Mouse (Mus musculus) erythroid progenitor cell, adult 5-6 weeks (primary cell): ENCODE measurements around the gene Cstad. TPM values are rescaled to one million over a fixed set of nuclear protein-coding genes. Genes with fewer than 3 reads are reported as not detected.

ENCODE experiments used
- ATAC-seq: replicated peaks from 2 replicates; pipeline ENCODE4 v1.8.0; 2016; ENCODE audit warnings: moderate number of reproducible peaks, mild to moderate bottlenecking, moderate TSS enrichment, inconsistent platforms; ENCODE audit not compliant: poor library complexity, low FRiP score, severe bottlenecking
- total RNA-seq, 2 experiments: library from RNA; stranded (forward) in 1 of 2; stranded (reverse) in 1 of 2; fragments of 150-400 nt in 1 of 2; fragments of 186-747, 209-891 nt in 1 of 2; gene quantifications; 2 replicates each; pipeline versions ENCODE4 v1.2.3 to v1.2.4; 2015 to 2017; ENCODE audit warnings: low replicate concordance in 2 of 2

Gene Cstad
- total RNA-seq (2015; ENCODE audit: low replicate concordance) (not detected in 2 replicates), total RNA-seq (2017; ENCODE audit: low replicate concordance) (not detected in 2 replicates)

DNA sequence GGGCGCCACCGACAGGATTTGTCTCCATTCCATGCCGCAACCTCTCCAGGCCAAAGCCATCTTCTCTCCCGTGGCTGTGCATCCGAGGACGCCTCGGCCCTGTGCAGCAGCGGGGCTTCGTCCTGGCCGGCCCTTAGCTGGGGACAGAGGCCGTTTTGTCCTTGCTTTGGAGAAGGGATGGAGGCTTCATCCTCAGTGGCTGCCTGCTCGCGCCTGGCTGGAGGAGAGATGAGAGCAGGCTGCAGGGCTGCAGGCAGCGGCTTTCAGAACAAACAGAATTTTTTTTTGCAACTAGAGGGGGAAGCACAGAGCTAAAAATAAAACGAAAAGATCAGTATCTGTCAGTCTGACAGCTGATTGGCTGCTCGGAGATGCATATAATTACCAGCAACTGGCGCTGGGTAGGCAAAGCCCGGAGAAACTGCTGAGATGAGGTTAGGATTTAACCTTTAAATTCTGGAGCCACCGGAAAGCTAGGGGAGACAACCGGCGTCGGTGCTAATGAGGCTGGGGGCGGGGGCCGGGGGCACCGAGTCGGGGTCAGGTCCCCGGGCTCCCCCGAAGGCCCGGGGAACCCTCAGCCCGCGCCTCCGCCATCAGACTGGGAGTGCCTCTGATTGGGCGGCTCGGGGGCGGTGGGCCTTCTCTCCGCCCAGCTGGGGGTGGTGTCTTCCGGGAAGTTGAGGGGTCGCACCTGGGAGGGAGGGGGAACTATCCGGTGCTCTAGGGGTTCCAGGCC lies at the start of gene Cstad:
TSS of gene Cstad (plus strand) at position 400 of the 739 bp plus-strand sequence.
- ATAC-seq = no peak

DNA sequence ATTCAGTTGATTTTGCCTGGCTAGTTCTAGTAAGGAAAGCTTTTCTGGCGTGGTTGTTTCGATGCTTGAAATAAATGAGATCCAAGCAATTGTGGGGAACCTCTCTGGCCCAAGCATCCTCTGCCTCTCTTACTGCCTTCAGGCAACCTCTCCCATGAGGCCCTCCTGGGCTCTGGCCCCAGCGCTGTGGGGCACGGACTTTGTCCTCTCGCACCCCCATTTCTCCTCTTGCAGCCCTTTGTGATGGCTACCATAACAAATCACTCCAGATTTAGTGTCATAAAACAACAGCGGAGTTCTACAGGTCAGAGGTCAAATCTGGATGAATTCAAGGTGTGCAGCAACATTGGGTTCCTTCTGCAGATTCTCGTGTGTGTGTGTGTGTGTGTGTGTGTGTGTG lies 49.1 kb upstream of the Cstad start:
- no peak for ATAC-seq

DNA sequence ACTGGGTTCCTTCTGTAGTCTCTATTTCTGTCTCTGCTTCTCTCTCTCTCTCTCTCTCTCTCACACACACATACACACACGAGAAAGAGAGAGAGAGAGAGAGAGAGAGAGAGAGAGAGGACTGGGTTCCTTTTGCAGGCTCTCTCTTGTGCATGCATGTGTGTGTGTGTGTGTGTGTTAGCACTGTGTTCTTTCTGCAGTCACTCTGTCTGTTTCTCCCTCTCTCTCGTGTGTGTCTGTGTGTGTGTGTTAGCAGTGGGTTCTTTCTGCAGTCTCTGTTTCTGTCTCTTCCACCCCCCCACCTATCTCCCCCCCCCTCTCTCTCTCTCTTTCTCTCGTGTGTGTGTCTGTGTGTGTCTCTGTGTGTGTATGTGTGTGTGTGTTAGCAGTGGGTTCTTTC lies 48.6 kb upstream of the Cstad start:
- ATAC-seq = no peak

DNA sequence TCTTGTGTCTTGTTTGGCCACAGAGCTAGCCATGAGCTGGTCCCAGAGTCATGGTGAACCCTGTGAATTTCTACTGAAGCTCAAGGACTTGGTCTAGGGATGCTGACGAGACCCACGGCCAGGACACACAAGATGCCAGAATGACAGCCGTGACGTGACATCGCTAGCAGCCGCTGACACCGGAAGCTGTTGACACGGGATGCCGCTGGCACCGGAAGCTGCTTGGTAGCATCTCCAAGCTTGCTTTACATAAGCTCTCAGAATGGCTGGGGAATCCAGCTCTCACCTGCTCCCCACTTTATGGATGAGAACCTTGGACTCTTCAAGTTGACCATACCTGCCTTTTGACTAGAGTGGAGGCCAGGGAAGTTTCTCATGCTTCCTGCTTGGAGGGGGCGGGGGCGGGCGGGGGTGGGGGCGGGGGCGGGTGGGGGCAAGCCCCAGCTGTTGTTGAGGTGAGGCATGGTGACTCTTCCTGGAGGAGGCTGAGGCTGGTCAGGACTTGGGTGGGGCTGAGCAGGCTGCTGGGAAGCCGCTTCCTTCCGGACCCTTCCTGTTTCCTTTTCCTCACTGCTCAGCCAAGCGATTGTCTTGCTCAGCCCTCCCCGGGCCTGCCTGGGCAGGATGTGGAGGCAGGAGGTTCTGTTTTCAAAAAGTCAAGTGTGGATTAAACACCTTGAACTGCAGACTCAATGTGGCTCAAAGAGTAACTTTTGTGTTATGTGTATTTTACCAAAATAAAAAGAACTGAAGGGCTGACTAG lies 47.2 kb upstream of the Cstad start:
- ATAC-seq = no peak

DNA sequence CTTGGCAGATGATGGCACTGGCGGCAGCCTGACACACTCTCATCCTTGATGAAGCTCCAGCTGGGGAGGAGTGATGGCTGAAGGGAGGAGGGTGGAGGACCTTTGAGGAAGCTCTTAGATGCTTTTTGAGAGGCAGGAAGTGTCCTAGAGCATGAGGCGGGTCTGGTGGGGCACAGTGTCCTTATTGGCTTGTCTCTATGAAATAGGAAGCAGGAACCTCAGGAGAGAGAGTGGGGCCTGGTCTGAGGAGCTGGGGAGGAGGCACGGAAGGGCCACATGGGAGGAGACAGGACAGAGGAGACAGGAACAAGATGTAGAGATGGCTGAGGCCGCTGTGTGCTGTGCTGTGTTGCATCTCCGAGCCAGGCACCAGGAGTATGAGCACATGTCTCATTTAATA lies 43.3 kb upstream of the Cstad start:
- no peak for ATAC-seq

DNA sequence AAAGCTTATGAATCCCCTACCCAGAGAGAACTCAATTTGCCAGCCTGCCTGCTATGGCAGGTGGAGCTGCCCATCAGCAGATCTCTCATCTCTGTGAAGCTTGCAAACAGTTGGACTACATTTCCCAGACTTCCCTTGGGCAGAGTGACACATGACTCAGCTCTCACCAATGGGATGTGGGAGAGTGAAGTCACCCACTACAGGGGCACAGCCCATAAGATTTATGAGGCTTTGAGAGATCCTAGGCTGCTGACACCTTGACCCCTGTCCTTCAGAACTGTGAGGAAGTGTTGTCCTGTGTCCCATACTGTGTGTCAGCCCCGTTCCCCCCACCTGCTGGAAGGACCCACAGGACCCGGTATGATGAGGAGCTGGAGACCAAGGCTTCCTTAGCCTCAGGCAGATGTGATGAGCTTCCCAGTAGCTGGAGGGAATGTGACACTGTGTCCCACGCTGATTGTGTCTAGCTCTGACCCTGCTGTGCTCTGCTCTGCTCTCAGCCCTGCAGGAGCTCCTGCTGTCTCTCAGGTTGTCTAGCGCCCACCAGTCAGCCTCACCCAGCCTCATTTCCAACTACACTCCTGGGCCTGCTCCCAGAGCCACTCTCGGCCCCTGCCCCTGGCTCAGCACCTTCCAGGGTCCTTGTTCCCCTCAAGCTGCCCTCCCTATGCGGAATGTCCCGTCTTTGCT lies 40.8 kb upstream of the Cstad start:
- ATAC-seq = no peak

DNA sequence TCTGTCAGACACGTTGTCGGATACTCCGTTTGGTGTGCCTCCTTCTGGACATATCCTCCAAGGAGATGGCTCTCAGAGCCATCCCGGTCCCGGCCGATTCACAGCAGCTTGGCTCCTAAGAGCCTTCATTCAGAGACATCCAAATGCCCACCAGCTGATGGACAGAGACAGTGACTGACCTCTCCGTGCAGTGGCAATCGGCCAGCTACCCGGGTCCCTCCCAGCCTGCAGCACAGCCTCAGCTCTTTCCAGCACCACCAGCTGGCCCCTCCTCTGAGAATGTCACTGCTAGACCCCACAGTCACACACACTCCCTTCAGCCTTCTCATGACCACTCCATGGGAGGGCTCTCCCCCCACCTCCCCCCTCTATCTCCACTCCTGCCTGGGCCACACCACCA lies 39.6 kb upstream of the Cstad start:
- no peak for ATAC-seq

DNA sequence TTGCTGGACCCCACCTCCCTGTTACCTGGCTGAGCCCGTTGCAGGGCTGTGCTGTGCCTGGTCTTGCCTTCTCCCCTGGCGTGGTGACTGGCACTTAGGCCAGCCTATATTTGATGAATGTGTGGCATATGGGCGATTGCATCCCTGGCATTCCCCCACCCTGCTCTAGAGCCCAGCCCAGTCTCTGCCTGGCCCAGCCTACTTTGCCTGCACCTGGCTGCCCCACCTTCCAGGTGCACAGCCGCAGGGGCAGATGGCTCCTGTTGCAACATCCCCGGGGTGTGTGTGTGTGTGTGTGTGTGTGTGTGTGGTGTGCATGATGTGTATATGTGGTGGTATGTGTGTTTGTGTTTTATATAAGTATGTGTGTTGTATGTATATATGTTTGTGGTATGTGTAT lies 38.3 kb upstream of the Cstad start:
- no peak for ATAC-seq

DNA sequence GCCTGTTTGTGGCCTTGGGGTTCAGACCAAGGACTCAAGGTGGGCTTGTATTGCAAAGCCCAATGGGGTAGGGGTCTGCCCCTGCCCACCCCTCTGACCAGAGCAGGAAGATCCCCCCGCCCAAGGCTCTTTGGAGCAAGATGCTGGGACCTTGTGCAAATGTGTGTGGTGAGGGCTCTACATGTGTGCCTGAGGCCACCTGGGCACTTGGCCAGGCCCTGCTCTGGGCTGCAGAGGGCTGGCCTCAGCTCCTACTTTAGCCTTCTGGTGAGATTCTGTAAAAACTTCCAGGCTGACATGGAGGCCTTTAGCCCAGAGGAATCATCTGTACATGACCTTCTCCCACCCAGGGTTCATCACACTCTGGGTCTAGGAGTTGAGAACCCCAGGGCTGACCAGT lies 35.3 kb upstream of the Cstad start:
- no peak for ATAC-seq

DNA sequence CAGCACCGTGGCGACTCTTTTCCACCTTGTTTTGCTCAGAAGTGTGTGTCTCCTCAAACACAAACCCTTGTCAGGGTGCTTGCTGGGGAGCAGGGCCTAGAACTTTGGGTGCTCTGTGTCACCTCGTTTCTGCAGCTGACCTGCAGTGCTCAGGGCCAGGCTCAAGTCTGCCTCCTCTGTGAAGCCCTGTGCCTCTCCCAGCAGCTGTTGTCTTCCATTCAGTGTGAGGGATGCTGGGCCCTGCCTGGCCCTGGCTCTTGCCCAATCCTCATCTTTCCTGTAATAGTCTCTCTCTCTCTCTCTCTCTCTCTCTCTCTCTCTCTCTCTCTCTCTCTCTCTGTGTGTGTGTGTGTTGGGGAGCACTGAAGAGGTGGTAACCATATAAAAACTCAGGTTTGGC lies 32.3 kb upstream of the Cstad start:
- no peak for ATAC-seq

DNA sequence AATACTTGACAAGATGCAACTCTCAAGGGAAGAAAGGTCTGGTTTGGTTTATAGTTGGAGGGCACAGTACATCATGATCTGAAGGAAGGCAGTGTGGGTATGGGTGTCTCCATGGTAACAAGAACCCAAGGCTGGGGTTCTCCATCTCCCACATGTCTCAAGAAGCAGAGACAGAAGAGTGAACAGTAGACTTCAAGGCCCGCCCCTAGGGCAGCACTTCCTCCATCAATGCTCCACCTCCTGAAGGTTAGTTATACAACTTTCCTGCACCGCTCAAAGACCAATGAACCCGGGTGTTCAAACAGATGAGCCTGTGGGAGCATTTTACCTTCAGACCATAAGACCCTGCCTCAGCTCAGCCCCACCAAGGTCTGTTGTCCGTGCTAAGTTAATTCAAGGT lies 23.2 kb upstream of the Cstad start:
- no peak for ATAC-seq

DNA sequence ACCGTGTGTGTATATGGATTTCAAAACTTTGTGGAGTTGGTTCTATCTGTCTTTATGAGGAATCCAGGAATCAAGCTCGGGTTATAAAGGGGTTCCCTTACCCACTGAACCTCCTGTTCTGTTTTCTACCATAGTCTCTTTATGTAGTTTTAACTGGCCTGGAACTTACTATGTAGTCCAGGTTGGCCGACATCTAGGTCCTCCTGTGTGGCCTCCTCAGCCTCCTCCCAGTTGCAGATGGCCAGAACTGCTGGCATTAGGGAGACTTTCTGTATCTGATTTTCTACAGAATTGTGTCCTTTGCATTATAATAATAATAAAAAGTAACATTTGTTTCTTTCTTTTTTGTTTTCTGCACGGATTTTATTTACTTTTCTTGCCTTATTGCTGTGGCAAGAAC lies 21.3 kb upstream of the Cstad start:
- ATAC-seq = no peak

DNA sequence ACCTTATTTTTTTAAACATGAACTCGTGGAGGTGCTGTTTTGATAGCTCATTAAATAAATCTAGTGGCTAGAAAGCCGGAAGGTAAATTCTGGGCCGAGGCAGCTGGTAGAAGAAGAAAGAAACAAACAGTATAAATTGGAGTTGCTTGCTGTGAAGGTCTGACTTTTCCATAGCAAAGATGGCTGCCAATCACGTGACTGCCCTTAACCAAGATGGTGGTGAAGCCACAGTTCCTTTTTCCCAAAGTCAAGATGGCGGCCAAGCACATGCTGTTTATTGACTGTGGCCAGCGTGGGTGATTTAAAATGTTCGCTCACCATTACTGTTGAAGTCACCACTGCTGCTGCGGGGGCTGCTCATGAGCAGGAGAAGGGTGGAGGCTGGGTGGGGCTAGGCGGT lies 17.8 kb upstream of the Cstad start:
- ATAC-seq = no peak

DNA sequence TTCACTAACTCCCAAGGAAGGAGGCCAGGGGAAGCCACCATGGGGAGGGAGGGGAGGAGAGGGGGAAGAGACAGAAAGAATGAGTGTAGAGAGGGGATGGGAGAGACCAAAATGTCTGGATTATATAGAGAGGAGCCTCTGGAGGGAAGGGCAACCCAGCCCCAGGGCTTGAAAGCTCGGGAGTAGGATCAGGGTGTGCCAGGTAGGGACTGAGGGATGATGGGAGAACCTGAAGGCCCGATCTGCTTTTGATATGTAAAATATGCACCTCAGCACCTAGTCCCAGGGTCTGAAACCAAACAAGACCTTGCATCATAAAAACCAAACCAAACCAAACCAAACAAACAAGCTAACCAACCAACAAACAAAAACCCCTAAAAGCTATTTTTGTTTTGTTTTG lies 16.8 kb upstream of the Cstad start:
- no peak for ATAC-seq

DNA sequence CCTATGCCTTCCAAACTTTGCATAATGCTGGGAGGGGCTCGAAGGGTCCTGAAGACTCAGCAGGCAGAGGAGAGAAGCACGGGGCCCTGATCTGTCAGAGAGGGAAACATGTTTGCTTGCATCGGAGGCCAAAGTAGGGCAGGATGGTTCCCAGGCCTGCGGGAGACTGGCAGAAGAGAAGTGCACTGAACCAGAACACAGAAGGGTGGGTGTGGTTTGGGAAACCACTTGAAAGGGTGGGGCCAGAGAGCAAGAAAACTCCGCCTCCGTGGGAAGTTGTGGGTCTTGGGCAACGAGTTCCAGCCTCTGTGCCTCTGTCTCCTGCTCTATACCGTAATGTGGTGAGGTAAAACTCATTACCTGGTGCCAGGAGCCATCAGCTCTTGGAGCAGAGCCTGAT lies 7.7 kb upstream of the Cstad start:
- no peak for ATAC-seq

DNA sequence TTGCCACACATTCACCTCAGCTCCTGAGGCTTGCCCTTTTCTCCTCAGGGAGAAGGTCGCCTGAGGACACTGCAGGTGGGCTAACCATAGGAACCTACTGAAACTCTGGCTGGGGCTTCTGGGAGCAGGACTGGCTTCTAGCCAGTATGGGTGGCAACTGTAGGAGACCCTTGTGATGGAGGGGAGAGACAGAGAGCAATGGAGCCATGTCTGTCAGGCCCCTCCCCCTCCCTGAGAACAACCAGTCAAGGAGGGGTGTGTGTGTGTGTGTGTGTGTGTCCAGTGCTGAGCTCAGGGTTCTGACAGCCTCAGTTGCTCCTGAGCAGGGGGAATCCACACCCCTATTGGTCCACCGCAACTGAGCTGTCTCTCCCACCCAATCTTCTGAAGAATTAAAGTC lies 7.2 kb upstream of the Cstad start:
- ATAC-seq = no peak

DNA sequence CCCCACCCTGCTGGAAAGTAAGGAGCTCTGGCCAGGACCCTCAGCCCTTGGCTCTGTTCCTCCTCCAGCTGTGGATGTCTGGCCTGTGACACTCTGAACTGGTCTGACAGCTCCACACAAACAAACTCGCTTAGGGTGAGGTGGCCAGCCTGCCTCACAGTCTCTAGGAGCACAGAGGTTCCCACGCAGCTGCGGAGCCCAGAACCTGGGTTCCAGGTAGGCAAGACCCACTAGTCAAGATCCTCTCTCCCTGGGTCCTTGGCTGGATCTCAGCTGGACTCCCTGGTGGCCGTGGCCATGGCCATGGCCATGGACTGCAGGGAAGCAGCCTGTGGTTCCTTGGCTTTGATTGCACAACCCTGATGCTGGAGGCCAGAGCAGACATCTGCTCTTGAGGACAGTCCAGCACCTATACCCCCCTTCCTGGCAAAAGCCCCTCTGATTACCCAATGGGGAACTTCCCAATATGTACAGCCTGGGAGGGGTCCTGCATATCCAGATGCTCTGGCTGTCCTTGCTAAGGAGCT lies 5.8 kb upstream of the Cstad start:
- ATAC-seq = no peak

DNA sequence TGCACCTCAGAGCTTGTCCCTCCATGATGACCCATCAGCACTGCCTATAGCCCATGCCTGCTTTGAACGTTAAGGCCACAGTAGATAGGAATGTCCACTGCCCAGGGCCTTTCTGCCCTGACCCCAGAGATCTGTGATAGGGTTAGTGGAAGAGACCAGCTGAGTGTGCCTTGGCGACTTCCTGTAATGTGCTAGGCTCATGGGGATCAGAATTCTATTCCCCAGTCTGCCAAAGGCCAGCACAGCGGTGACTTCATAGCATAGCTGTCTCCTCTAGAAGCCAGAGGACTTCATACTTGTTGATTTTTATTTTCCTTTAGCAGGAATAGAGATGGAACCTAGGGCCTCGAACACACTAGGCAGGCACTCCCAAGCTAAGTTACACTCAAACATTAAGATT lies 5.1 kb upstream of the Cstad start:
- no peak for ATAC-seq

DNA sequence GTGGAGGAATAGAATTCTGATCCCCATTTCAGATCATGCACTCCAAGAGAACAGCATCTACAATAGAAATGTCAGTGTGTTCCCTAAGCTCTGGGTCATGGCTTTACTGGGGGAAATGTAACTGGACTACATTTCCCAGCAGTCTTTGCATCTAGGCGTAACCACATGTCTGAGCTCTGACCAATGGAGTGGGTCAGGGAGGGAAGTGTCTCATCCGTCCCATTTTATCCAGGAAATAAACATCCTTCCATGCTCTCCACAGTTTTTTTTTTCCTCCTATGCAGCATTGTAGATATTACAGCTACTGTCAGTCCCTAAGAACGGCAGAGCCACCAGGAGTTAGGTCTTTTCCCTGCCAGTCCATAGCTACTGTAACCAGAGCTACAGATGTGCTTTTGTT lies 3.9 kb upstream of the Cstad start:
- no peak for ATAC-seq

DNA sequence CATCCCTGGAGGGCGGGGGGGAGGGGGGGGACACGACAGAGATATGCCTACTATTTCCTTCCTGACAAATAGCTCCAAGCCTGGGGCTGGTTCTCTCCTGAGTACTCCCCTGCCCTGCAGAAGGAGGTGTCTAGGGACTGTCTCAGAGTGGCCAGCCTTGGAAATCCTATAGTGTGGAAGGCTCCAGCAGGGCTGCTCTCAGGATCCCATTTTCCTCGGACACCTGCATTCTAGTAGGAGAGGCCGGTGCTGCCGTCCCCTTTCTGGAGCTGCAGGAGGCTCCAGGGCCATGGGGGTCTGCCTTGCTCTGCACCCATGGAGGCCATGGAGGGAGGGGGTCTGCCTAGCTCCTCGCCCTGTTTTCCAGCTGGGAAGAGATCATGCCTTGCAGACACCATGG lies 2.4 kb upstream of the Cstad start:
- no peak for ATAC-seq

DNA sequence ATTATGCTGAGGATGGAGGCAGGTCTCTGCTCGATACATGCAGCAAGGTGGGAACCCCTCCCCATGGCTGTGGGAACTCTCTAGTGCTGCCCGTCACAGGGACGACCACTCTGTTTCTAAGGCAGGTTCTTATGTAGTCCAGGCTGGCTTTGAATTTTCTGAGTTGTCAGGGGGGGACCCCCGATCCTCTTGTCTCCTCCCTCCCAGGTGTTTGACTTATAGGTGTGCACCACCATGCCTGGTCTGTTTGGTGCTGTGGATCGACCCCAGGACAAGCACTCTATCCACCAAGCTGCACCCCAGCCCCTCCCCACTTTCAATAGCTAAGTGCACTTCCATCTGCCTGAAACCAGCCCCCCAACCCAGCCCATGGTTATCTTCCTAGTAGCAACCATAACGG lies 1.9 kb upstream of the Cstad start:
- no peak for ATAC-seq
